Mouse (Mus musculus) G1E (cell line): ENCODE data around the gene Mtus2. TPM values are rescaled to one million over a fixed set of nuclear protein-coding genes. Genes with fewer than 3 reads are reported as not detected.

Source experiments
- ATAC-seq: 2 replicates; pipeline ENCODE4 v1.8.0; 2016; ENCODE audit warnings: mild to moderate bottlenecking; ENCODE audit not compliant: insufficient number of reproducible peaks, poor library complexity, low FRiP score, severe bottlenecking; ENCODE audit errors: extremely low read depth
- DNase-seq: peaks from one replicate; pipeline ENCODE4 v3.0.0; 2012; ENCODE audit warnings: low spot score
- H3K27me3 ChIP-seq: 2 replicates; pipeline ENCODE4 v1.6.1; 2012; ENCODE audit warnings: mild to moderate bottlenecking, low read length, inconsistent platforms; ENCODE audit not compliant: insufficient read depth
- H3K36me3 ChIP-seq: replicated peaks from 2 replicates; pipeline ENCODE3; 2012; ENCODE audit warnings: mild to moderate bottlenecking, inconsistent platforms
- H3K4me1 ChIP-seq: 2 replicates; pipeline ENCODE4 v1.6.1; 2012; ENCODE audit warnings: low read depth, low read length, inconsistent platforms, mixed read lengths; ENCODE audit not compliant: insufficient read depth
- H3K4me3 ChIP-seq: 2 replicates; pipeline ENCODE4 v1.5.1; 2012; ENCODE audit warnings: low read depth, mild to moderate bottlenecking, inconsistent platforms, low read length, moderate library complexity, mixed read lengths
- H3K9me3 ChIP-seq: replicated peaks from 2 replicates; pipeline ENCODE4 v1.6.1; 2012; ENCODE audit warnings: inconsistent platforms
- CTCF ChIP-seq: IDR thresholded peaks from 2 replicates; pipeline ENCODE4 v1.5.1; 2012; ENCODE audit warnings: low read depth, low read length, inconsistent platforms, mixed read lengths
- GATA1 ChIP-seq: IDR thresholded peaks from 2 replicates; pipeline ENCODE4 v1.6.1; 2012; ENCODE audit warnings: borderline replicate concordance, low read length, inconsistent platforms, mixed read lengths
- GATA2 ChIP-seq: IDR thresholded peaks from 2 replicates; pipeline ENCODE4 v1.6.1; 2012; ENCODE audit warnings: low read depth, low read length, inconsistent platforms, borderline replicate concordance
- POLR2AphosphoS5 ChIP-seq: IDR thresholded peaks from 2 replicates; pipeline ENCODE4 v1.6.1; 2012; ENCODE audit warnings: low read depth, low read length, inconsistent platforms; ENCODE audit not compliant: insufficient replicate concordance
- TAL1 ChIP-seq: conservative IDR thresholded peaks from 2 replicates; pipeline ENCODE4 v1.6.1; 2012; ENCODE audit warnings: low read depth, low read length, inconsistent platforms, mixed read lengths
- polyA plus RNA-seq: library from polyadenylated mRNA; stranded (reverse); fragments of >175 nt; gene quantifications from 2 replicates; pipeline ENCODE4 v1.2.3, GENCODE M21; 2012
- total RNA-seq, 2 experiments: library from RNA; stranded (forward) in 1 of 2; stranded (reverse) in 1 of 2; fragments of 200-1000 nt in 1 of 2; fragments of >200 nt in 1 of 2; fragmentation: Nextera tagmentation in 1 of 2; gene quantifications; 2 replicates each; pipeline ENCODE4 v1.2.3; 2014 to 2017

Mtus2 gene
- total and polyA plus RNA-seq, 3 experiments, result 1.1 TPM; not detected in 2

GRCm38 (mm10) chr5:148052846-148053608, 95.9 kb downstream of the Mtus2 start:
- H3K36me3 ChIP-seq, result no peaks in the 10 kb centered on the region
- H3K4me1 ChIP-seq, result no peaks in the 10 kb centered on the region
- peaks cover 36% of the 10 kb centered on the region for H3K9me3 ChIP-seq
- no peak overlapping the region for H3K4me3 ChIP-seq
- no peak for DNase-seq
- TF ChIP-seq CTCF, result no peak
- TF ChIP-seq POLR2AphosphoS5, result no peak
- TF ChIP-seq GATA1, result no peak
- no peak for TF ChIP-seq GATA2
- TF ChIP-seq TAL1, result no peak
- ATAC-seq, result no peak
- no peaks in the 10 kb centered on the region for H3K27me3 ChIP-seq

- no peak for DNase-seq
- Histone ChIP-seq H3K27me3 (no peaks in the 10 kb centered on the region), H3K9me3 (peaks cover 34% of the 10 kb centered on the region), H3K36me3 (no peaks in the 10 kb centered on the region), H3K4me3 (no peak overlapping the region), H3K4me1 (no peaks in the 10 kb centered on the region)
- ATAC-seq, result no peak
- TF ChIP-seq CTCF (no peak), GATA2 (no peak), GATA1 (no peak), POLR2AphosphoS5 (no peak), TAL1 (no peak)
Observed at GRCm38 (mm10) chr5:148053609-148053990, 96.5 kb downstream of the Mtus2 start.

GRCm38 (mm10) chr5:148056831-148057230, 99.7 kb downstream of the Mtus2 start:
- DNase-seq (no peak), ATAC-seq (no peak)
- Histone ChIP-seq H3K36me3 (no peaks in the 10 kb centered on the region), H3K4me1 (no peaks in the 10 kb centered on the region), H3K4me3 (no peak overlapping the region), H3K27me3 (no peaks in the 10 kb centered on the region), H3K9me3 (peaks cover 44% of the 10 kb centered on the region)
- TF ChIP-seq POLR2AphosphoS5, result no peak
- TF ChIP-seq TAL1, result no peak
- no peak for TF ChIP-seq GATA2
- TF ChIP-seq GATA1, result no peak
- no peak for TF ChIP-seq CTCF

GRCm38 (mm10) chr5:148057433-148057832, 100.3 kb downstream of the Mtus2 start:
- TF ChIP-seq GATA2 (no peak), TAL1 (no peak), CTCF (no peak), POLR2AphosphoS5 (no peak), GATA1 (no peak)
- Histone ChIP-seq H3K36me3 (no peaks in the 10 kb centered on the region), H3K4me3 (no peak overlapping the region), H3K9me3 (peaks cover 50% of the 10 kb centered on the region), H3K27me3 (no peaks in the 10 kb centered on the region), H3K4me1 (no peaks in the 10 kb centered on the region)
- no peak for DNase-seq
- ATAC-seq, result no peak

- no peaks in the 10 kb centered on the region for H3K27me3 ChIP-seq
- no peak for DNase-seq
- no peak overlapping the region for H3K4me3 ChIP-seq
- H3K4me1 ChIP-seq, result no peaks in the 10 kb centered on the region
- no peaks in the 10 kb centered on the region for H3K36me3 ChIP-seq
- no peak for TF ChIP-seq GATA2
- no peak for TF ChIP-seq GATA1
- TF ChIP-seq POLR2AphosphoS5, result no peak
- TF ChIP-seq CTCF, result no peak
- TF ChIP-seq TAL1, result no peak
- no peak for ATAC-seq
- H3K9me3 ChIP-seq, result peaks cover 58% of the 10 kb centered on the region
Observed at GRCm38 (mm10) chr5:148059339-148059738, 102.2 kb downstream of the Mtus2 start.

- no peak for TF ChIP-seq TAL1
- TF ChIP-seq GATA2, result no peak
- no peak for TF ChIP-seq CTCF
- no peak for TF ChIP-seq GATA1
- TF ChIP-seq POLR2AphosphoS5, result no peak
- Histone ChIP-seq H3K9me3 (peaks cover 59% of the 10 kb centered on the region), H3K36me3 (no peaks in the 10 kb centered on the region), H3K27me3 (no peaks in the 10 kb centered on the region), H3K4me3 (no peak overlapping the region), H3K4me1 (no peaks in the 10 kb centered on the region)
- DNase-seq (no peak), ATAC-seq (no peak)
Observed at GRCm38 (mm10) chr5:148061869-148062268, 104.7 kb downstream of the Mtus2 start.

GRCm38 (mm10) chr5:148063745-148064144, 106.6 kb downstream of the Mtus2 start:
- DNase-seq (no peak), ATAC-seq (no peak)
- H3K4me1 ChIP-seq, result no peaks in the 10 kb centered on the region
- H3K27me3 ChIP-seq, result no peaks in the 10 kb centered on the region
- H3K9me3 ChIP-seq, result peaks cover 56% of the 10 kb centered on the region
- no peak overlapping the region for H3K4me3 ChIP-seq
- H3K36me3 ChIP-seq, result no peaks in the 10 kb centered on the region
- no peak for TF ChIP-seq TAL1
